In the genomic region with DNA sequence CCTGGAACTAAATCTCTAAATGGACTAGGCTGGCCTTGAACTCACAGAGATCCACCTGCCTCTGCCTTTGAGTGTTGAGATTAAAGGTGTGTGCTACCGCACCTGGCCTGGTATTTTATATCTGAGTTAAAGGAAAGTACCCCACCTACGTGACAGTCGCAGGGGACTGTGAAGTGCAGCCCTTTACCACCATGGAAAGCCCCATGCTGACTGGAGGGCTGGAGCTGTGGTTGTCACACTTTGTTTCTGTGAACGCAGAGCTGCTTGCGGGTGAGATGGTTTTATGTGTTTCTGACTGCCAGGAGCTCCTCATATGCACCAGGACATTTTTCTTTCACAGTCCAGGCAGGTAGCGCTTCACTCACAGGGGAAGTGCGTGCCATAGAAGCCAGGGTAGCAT, we compare ENCODE assay signal across 26 mouse cellular contexts.
"Had no signal": no experiment of that assay in that cellular context is flagged by ENCODE, and none has a peak within 500 bp of the region (broad histone marks: within the 10 kb centered on the region; RNA-seq: fewer than 3 reads in every experiment).

No protein-coding gene starts in this region.

- H3K9me3 ChIP-seq: heart, embryonic 12.5 days; hindbrain, embryonic 10.5 days; hindbrain, embryonic 12.5 days; intestine, embryonic 15.5 days; limb, embryonic 10.5 days; limb, embryonic 12.5 days; liver, embryonic 12.5 days had no signal

- H3K4me3 ChIP-seq: heart, adult 2 months; heart, embryonic 12.5 days; hindbrain, embryonic 10.5 days; hindbrain, embryonic 12.5 days; intestine, embryonic 15.5 days; layer of hippocampus, adult 2 months; left cerebral cortex, adult 2 months; limb, embryonic 10.5 days; limb, embryonic 12.5 days; liver, embryonic 12.5 days had no signal

- H3K4me1 ChIP-seq: heart, embryonic 12.5 days; hindbrain, embryonic 10.5 days; hindbrain, embryonic 12.5 days; intestine, embryonic 15.5 days; limb, embryonic 10.5 days; limb, embryonic 12.5 days; liver, embryonic 12.5 days had no signal

- H3K36me3 ChIP-seq: intestine, embryonic 15.5 days had no signal

- H3K27ac ChIP-seq: heart, adult 2 months; hindbrain, embryonic 10.5 days; hindbrain, embryonic 12.5 days; hindbrain, embryonic 14.5 days; hindbrain, postnatal 0 days; intestine, embryonic 15.5 days; layer of hippocampus, adult 2 months; left cerebral cortex, adult 2 months; limb, embryonic 10.5 days; limb, embryonic 12.5 days; liver, embryonic 12.5 days; liver, embryonic 14.5 days had no signal

- ATAC-seq: hindbrain, postnatal 0 days; inflammation-experienced regulatory T-cells, adult 6 months; intestine, embryonic 15.5 days; intestine, postnatal 0 days; liver, embryonic 12.5 days had no signal

- H3K27me3 ChIP-seq: heart, embryonic 12.5 days; hindbrain, embryonic 12.5 days; intestine, embryonic 15.5 days; limb, embryonic 12.5 days; liver, embryonic 12.5 days had no signal

- H3K4me2 ChIP-seq: heart, embryonic 12.5 days; hindbrain, embryonic 12.5 days; hindbrain, embryonic 14.5 days; intestine, embryonic 15.5 days; limb, embryonic 12.5 days; liver, embryonic 12.5 days had no signal

- H3K9ac ChIP-seq: heart, embryonic 12.5 days; hindbrain, embryonic 12.5 days; hindbrain, embryonic 14.5 days; intestine, embryonic 15.5 days; limb, embryonic 12.5 days; liver, embryonic 12.5 days; liver, embryonic 14.5 days had no signal

- DNase-seq: gastrocnemius, postnatal 14 days; gastrocnemius, postnatal 36 days; heart, adult 11 months; heart, adult 2 months; heart, postnatal 10 days; heart, postnatal 4 days; kidney, adult 18-20 months; kidney, adult 9 months; kidney, postnatal 10 days; kidney, postnatal 25 days; kidney, postnatal 4 days; liver had no signal
